In genomic region chr19:32310483-32310882, GRCm38 (mm10) we compare ENCODE assay signal across 21 mouse cellular contexts.
A peak's percentile ranks its signal among the peaks of the same experiment; 100 is the strongest.
DNase-seq lines count a peak whose midpoint lies in the region; ATAC-seq and TF ChIP-seq lines count a peak whose summit lies in the region.
"Had no signal": no experiment of that assay in that cellular context is flagged by ENCODE, and none has a peak within 500 bp of the region (broad histone marks: within the 10 kb centered on the region; RNA-seq: fewer than 3 reads in every experiment).

No protein-coding gene starts in this region.

- 91% methylated on average over 5 of the region's 5 CpGs for WGBS in intestine, postnatal 0 days
- 94% methylated on average over 5 of the region's 5 CpGs for WGBS in intestine, embryonic 15.5 days
- 90% methylated on average over 5 of the region's 5 CpGs for WGBS in lung, postnatal 0 days

- TF ChIP-seq EP300 in lung, postnatal 0 days (IDR thresholded peaks at IDR 0.05), result no peak

- H3K4me1 ChIP-seq in intestine, postnatal 0 days (replicated peaks; ENCODE audit: control insufficient read depth, insufficient read depth, low read length), result peaks cover 4% of the 10 kb centered on the region; the same call in 1 of the 2 replicates
- H3K4me1 ChIP-seq in intestine, embryonic 15.5 days (replicated peaks), result no peaks in the 10 kb centered on the region
- peaks cover 4% of the 10 kb centered on the region for H3K4me1 ChIP-seq in lung, postnatal 0 days (ENCODE audit: insufficient read depth, low read depth, low read length)
- H3K4me1 ChIP-seq: embryonic facial prominence, embryonic 13.5 days; hindbrain, embryonic 10.5 days; limb, embryonic 12.5 days; liver, embryonic 15.5 days; midbrain, embryonic 13.5 days; neural tube, embryonic 12.5 days; stomach, embryonic 15.5 days had no signal

- ATAC-seq in intestine, postnatal 0 days, result no peak
- no peak for ATAC-seq in intestine, embryonic 15.5 days
- no peak for ATAC-seq in lung, postnatal 0 days
- ATAC-seq: forebrain, embryonic 14.5 days; midbrain, embryonic 13.5 days had no signal

- H3K27ac ChIP-seq in intestine, postnatal 0 days (ENCODE audit: low read depth, low read length), result no peak overlapping the region
- no peak overlapping the region for H3K27ac ChIP-seq in intestine, embryonic 15.5 days
- H3K27ac ChIP-seq in lung, postnatal 0 days (ENCODE audit: low read length), result no peak overlapping the region
- H3K27ac ChIP-seq: embryonic facial prominence, embryonic 13.5 days; hindbrain, embryonic 10.5 days; limb, embryonic 12.5 days; liver, embryonic 15.5 days; midbrain, embryonic 13.5 days; neural tube, embryonic 12.5 days; stomach, embryonic 15.5 days had no signal

- no peaks in the 10 kb centered on the region for H3K9me3 ChIP-seq in intestine, postnatal 0 days (ENCODE audit: control insufficient read depth)
- H3K9me3 ChIP-seq in intestine, embryonic 15.5 days, result no peaks in the 10 kb centered on the region
- H3K9me3 ChIP-seq in lung, postnatal 0 days (ENCODE audit: low read length), result no peaks in the 10 kb centered on the region
- H3K9me3 ChIP-seq: embryonic facial prominence, embryonic 13.5 days; G1E; hindbrain, embryonic 10.5 days; limb, embryonic 12.5 days; liver, embryonic 15.5 days; midbrain, embryonic 13.5 days; neural tube, embryonic 12.5 days; stomach, embryonic 15.5 days had no signal

- H3K27me3 ChIP-seq in intestine, postnatal 0 days (replicated peaks; ENCODE audit: control insufficient read depth, insufficient read depth, low read length), result no peaks in the 10 kb centered on the region
- H3K27me3 ChIP-seq in intestine, embryonic 15.5 days (replicated peaks), result no peaks in the 10 kb centered on the region
- no peaks in the 10 kb centered on the region for H3K27me3 ChIP-seq in lung, postnatal 0 days (replicated peaks; ENCODE audit: insufficient read depth, low read length)
- H3K27me3 ChIP-seq: embryonic facial prominence, embryonic 13.5 days; liver, embryonic 15.5 days; midbrain, embryonic 13.5 days; neural tube, embryonic 12.5 days; stomach, embryonic 15.5 days had no signal

- H3K4me2 ChIP-seq in intestine, postnatal 0 days (replicated peaks; ENCODE audit: low read depth), result no peak overlapping the region
- H3K4me2 ChIP-seq in intestine, embryonic 15.5 days (replicated peaks), result no peak overlapping the region
- H3K4me2 ChIP-seq in lung, postnatal 0 days (replicated peaks; ENCODE audit: low read depth, low read length), result no peak overlapping the region
- H3K4me2 ChIP-seq: embryonic facial prominence, embryonic 13.5 days; limb, embryonic 12.5 days; liver, embryonic 15.5 days; midbrain, embryonic 13.5 days; neural tube, embryonic 12.5 days; stomach, embryonic 15.5 days had no signal

- H3K4me3 ChIP-seq in intestine, postnatal 0 days (ENCODE audit: low read depth, low read length), result no peak overlapping the region
- no peak overlapping the region for H3K4me3 ChIP-seq in intestine, embryonic 15.5 days (replicated peaks)
- H3K4me3 ChIP-seq in lung, postnatal 0 days (ENCODE audit: low read depth, low read length), result no peak overlapping the region
- H3K4me3 ChIP-seq: embryonic facial prominence, embryonic 13.5 days; hindbrain, embryonic 10.5 days; limb, embryonic 12.5 days; liver, embryonic 15.5 days; midbrain, embryonic 13.5 days; neural tube, embryonic 12.5 days; stomach, embryonic 15.5 days had no signal

- no peak overlapping the region for H3K9ac ChIP-seq in intestine, postnatal 0 days (ENCODE audit: low read depth, low read length)
- no peak overlapping the region for H3K9ac ChIP-seq in intestine, embryonic 15.5 days
- H3K9ac ChIP-seq in lung, postnatal 0 days (replicated peaks; ENCODE audit: low read depth), result no peak overlapping the region
- H3K9ac ChIP-seq: embryonic facial prominence, embryonic 13.5 days; limb, embryonic 12.5 days; liver, embryonic 15.5 days; midbrain, embryonic 13.5 days; neural tube, embryonic 12.5 days; stomach, embryonic 15.5 days had no signal

- TF ChIP-seq CTCF in intestine, postnatal 0 days (IDR thresholded peaks at IDR 0.05; ENCODE audit: low read depth), result 0 out of 2 replicates have a peak, but pooled peaks have one; percentile 21
- TF ChIP-seq CTCF in lung, postnatal 0 days (IDR thresholded peaks at IDR 0.05), result peak; percentile 23; the same call in 1 of the 2 replicates

- no peaks in the 10 kb centered on the region for H3K36me3 ChIP-seq in intestine, postnatal 0 days (ENCODE audit: control insufficient read depth, insufficient read depth)
- no peaks in the 10 kb centered on the region for H3K36me3 ChIP-seq in intestine, embryonic 15.5 days
- no peaks in the 10 kb centered on the region for H3K36me3 ChIP-seq in lung, postnatal 0 days (ENCODE audit: insufficient read depth, low read length)
- H3K36me3 ChIP-seq: embryonic facial prominence, embryonic 13.5 days; hindbrain, embryonic 10.5 days; limb, embryonic 12.5 days; midbrain, embryonic 13.5 days; neural tube, embryonic 12.5 days; stomach, embryonic 15.5 days had no signal

- DNase-seq in lung, postnatal 0 days (ENCODE audit: low spot score), result no peak
- DNase-seq in lung, postnatal 10 days, result no peak
- peak; percentile 49 for DNase-seq in ZHBTc4 (ENCODE audit: low read depth, low spot score)
- no peak for DNase-seq in adrenal gland, adult 2 months
- DNase-seq in frontal cortex, postnatal 14 days (ENCODE audit: low spot score in 2 of 2), result no peak
- DNase-seq in spleen, postnatal 36 days (ENCODE audit: low spot score in 2 of 2), result no peak
- DNase-seq: cerebellum, adult 11 months; cerebellum, postnatal 10 days; gastrocnemius, postnatal 25 days; spleen, adult 18-20 months had no signal
